Mouse (Mus musculus): Measurements from ENCODE around the gene Vmn2r14. TPM values are rescaled to one million over a fixed set of nuclear protein-coding genes. Genes with fewer than 3 reads are reported as not detected.
"Not testable (repeated sequence)": the region's sequence is repeated elsewhere in the genome, so short reads cannot be mapped to it uniquely, and the experiment has no call there.

Vmn2r14 gene
- polyA plus RNA-seq (2015; fragmentation: Nextera tagmentation; extraction: Ambion mirVana): not detected in 2 replicates

- H3K36me3 ChIP-seq (ENCODE audit: insufficient read depth, low read length): no peaks in the 10 kb centered on the region
- no peak within 1 kb of the TSS for H3K27ac ChIP-seq (ENCODE audit: low read length)
- H3K4me3 ChIP-seq (ENCODE audit: low read depth, low read length): no peak within 1 kb of the TSS
- H3K9me3 ChIP-seq (ENCODE audit: low read length): no peaks in the 10 kb centered on the region
- no peak within 1 kb of the TSS for H3K4me2 ChIP-seq (replicated peaks; ENCODE audit: low read depth, low read length)
- no peaks in the 10 kb centered on the region for H3K27me3 ChIP-seq (replicated peaks; ENCODE audit: insufficient read depth, low read length)
- DNase-seq (ENCODE audit: low spot score) (no peak), ATAC-seq (no peak)
- H3K9ac ChIP-seq (replicated peaks; ENCODE audit: low read depth): no peak within 1 kb of the TSS
- TF ChIP-seq CTCF (IDR thresholded peaks at IDR 0.05) (no peak), EP300 (IDR thresholded peaks at IDR 0.05) (no peak)
- 54% methylated on average over 3 of the region's 3 CpGs for WGBS
- H3K4me1 ChIP-seq (ENCODE audit: insufficient read depth, low read depth, low read length): no peaks in the 10 kb centered on the region
Observed at GRCm38 (mm10) chr5:109224608-109225007, at the start of gene Vmn2r14. TSS of gene Vmn2r14 (minus strand) at chr5:109224708.

- DNase-seq (ENCODE audit: low spot score); H3K9ac ChIP-seq (replicated peaks; ENCODE audit: low read depth); H3K4me3 ChIP-seq (ENCODE audit: low read depth, low read length); H3K4me1 ChIP-seq (ENCODE audit: insufficient read depth, low read depth, low read length); H3K27ac ChIP-seq (ENCODE audit: low read length); H3K36me3 ChIP-seq (ENCODE audit: insufficient read depth, low read length); H3K9me3 ChIP-seq (ENCODE audit: low read length); H3K27me3 ChIP-seq (replicated peaks; ENCODE audit: insufficient read depth, low read length); ATAC-seq; H3K4me2 ChIP-seq (replicated peaks; ENCODE audit: low read depth, low read length): not testable (repeated sequence)
- WGBS: 49% methylated on average over 2 of the region's 2 CpGs
Observed at GRCm38 (mm10) chr5:109192099-109192498, 32.4 kb downstream of the Vmn2r14 start, which contains the start of gene Vmn2r13. TSS of gene Vmn2r13 (minus strand) at chr5:109192199.

- not testable (repeated sequence) for H3K9ac ChIP-seq (replicated peaks; ENCODE audit: low read depth); ATAC-seq; DNase-seq (ENCODE audit: low spot score); H3K27ac ChIP-seq (ENCODE audit: low read length); H3K4me1 ChIP-seq (ENCODE audit: insufficient read depth, low read depth, low read length); H3K4me3 ChIP-seq (ENCODE audit: low read depth, low read length); H3K4me2 ChIP-seq (replicated peaks; ENCODE audit: low read depth, low read length); H3K9me3 ChIP-seq (ENCODE audit: low read length); H3K36me3 ChIP-seq (ENCODE audit: insufficient read depth, low read length); H3K27me3 ChIP-seq (replicated peaks; ENCODE audit: insufficient read depth, low read length)
- 85% methylated on average over 4 of the region's 4 CpGs for WGBS
Observed at GRCm38 (mm10) chr5:109166851-109167250, 57.7 kb downstream of the Vmn2r14 start.

Other genes with a start within 250 kb of the Vmn2r14 start
- gene Vmn2r10, start 218.2 kb downstream of the Vmn2r14 start, polyA plus RNA-seq (2015; fragmentation: Nextera tagmentation; extraction: Ambion mirVana): not detected in 2 replicates
- not detected in 2 replicates for gene Vmn2r11, start 165.1 kb downstream of the Vmn2r14 start, polyA plus RNA-seq (2015; fragmentation: Nextera tagmentation; extraction: Ambion mirVana)
- not detected in 2 replicates for gene Vmn2r12, start 126.8 kb downstream of the Vmn2r14 start, polyA plus RNA-seq (2015; fragmentation: Nextera tagmentation; extraction: Ambion mirVana)
- not detected in 2 replicates for gene Vmn2r13, start 32.5 kb downstream of the Vmn2r14 start, polyA plus RNA-seq (2015; fragmentation: Nextera tagmentation; extraction: Ambion mirVana)
- gene Vmn2r15, start 72.9 kb upstream of the Vmn2r14 start, polyA plus RNA-seq (2015; fragmentation: Nextera tagmentation; extraction: Ambion mirVana): not detected in 2 replicates
- gene Vmn2r16, start 105.5 kb upstream of the Vmn2r14 start, polyA plus RNA-seq (2015; fragmentation: Nextera tagmentation; extraction: Ambion mirVana): not detected in 2 replicates
- not detected in 2 replicates for gene Vmn2r17, start 195.0 kb upstream of the Vmn2r14 start, polyA plus RNA-seq (2015; fragmentation: Nextera tagmentation; extraction: Ambion mirVana)